Mouse (Mus musculus) lung, embryonic 14.5 days (tissue): ENCODE results near the gene Crct1. TPM values are rescaled to one million over a fixed set of nuclear protein-coding genes. Genes with fewer than 3 reads are reported as not detected.
A peak's percentile ranks its signal among the peaks of the same experiment; 100 is the strongest.

Source experiments
- ATAC-seq: fragments of 200-750 bp; cut with Nextera tagmentation; 2 replicates; pipeline ENCODE4 v1.8.0; 2017; ENCODE audit warnings: mild to moderate bottlenecking, moderate TSS enrichment, moderate library complexity; ENCODE audit not compliant: insufficient read depth
- DNase-seq: peaks from one replicate; pipeline ENCODE4 v3.0.0-alpha.2; 2015
- H3K27ac ChIP-seq: fragments of 300-500 bp; sonication (generic); 2 replicates; pipeline ENCODE4 v1.5.1; 2014; ENCODE audit warnings: low read depth, mild to moderate bottlenecking, moderate library complexity
- H3K27me3 ChIP-seq: fragments of 300-500 bp; sonication (generic); 2 replicates; pipeline ENCODE4 v1.6.1; 2014; ENCODE audit warnings: low read length, control low read depth; ENCODE audit not compliant: insufficient read depth
- H3K36me3 ChIP-seq: fragments of 300-500 bp; sonication (generic); 2 replicates; pipeline ENCODE4 v1.6.1; 2014; ENCODE audit warnings: control low read depth; ENCODE audit not compliant: insufficient read depth
- H3K4me1 ChIP-seq: fragments of 300-500 bp; sonication (generic); 2 replicates; pipeline ENCODE4 v1.6.1; 2014; ENCODE audit warnings: antibody characterized with exemption, control low read depth; ENCODE audit not compliant: insufficient read depth
- H3K4me2 ChIP-seq: fragments of 300-500 bp; sonication (generic); 2 replicates; pipeline ENCODE4 v1.6.1; 2014; ENCODE audit warnings: mild to moderate bottlenecking
- H3K4me3 ChIP-seq: fragments of 300-500 bp; sonication (generic); 2 replicates; pipeline ENCODE4 v1.5.1; 2014; ENCODE audit warnings: low read depth, low read length
- H3K9ac ChIP-seq: fragments of 300-500 bp; sonication (generic); 2 replicates; pipeline ENCODE4 v1.6.1; 2014
- H3K9me3 ChIP-seq: fragments of 300-500 bp; sonication (generic); 2 replicates; pipeline ENCODE4 v1.6.1; 2016; ENCODE audit warnings: low read depth, low read length, control low read depth
- CTCF ChIP-seq: IDR thresholded peaks from 2 replicates; pipeline ENCODE4 v1.5.1; 2016; ENCODE audit warnings: antibody characterized with exemption, low read depth
- WGBS: fragments of 180-500 bp; shearing (Covaris S2); extraction: QIAGEN DNeasy Blood & Tissue Kit; methylation state at CpG from one replicate; pipeline ENCODE4 v1.1.7; 2014; 5-methylcytosine and 5-hydroxymethylcytosine counted together
- polyA plus RNA-seq: library from polyadenylated mRNA; unstranded; fragments of >200 nt; fragmentation: Nextera tagmentation; extraction: Ambion mirVana; gene quantifications from 2 replicates; pipeline ENCODE4 v1.2.1, GENCODE M21; 2014

The Crct1 gene
- polyA plus RNA-seq, 1 experiment from 2014 or later, result not detected

- Histone ChIP-seq H3K9ac (no peak within 1 kb of the TSS), H3K4me3 (no peak within 1 kb of the TSS), H3K4me1 (no peaks in the 10 kb centered on the region; the same call in 1 of the 2 replicates), H3K9me3 (no peaks in the 10 kb centered on the region), H3K4me2 (no peak within 1 kb of the TSS), H3K36me3 (no peaks in the 10 kb centered on the region), H3K27me3 (no peaks in the 10 kb centered on the region), H3K27ac (no peak within 1 kb of the TSS)
- ATAC-seq, result no peak
- WGBS, result 85% methylated on average over 2 of the region's 2 CpGs
- no peak for TF ChIP-seq CTCF
- no peak for DNase-seq
Observed at GRCm38 (mm10) chr3:93018960-93019359, 3.5 kb upstream of the Crct1 start, which contains the start of gene Lce1m. Gene Lce1m, minus strand, starts transcription at chr3:93019060.

DNA sequence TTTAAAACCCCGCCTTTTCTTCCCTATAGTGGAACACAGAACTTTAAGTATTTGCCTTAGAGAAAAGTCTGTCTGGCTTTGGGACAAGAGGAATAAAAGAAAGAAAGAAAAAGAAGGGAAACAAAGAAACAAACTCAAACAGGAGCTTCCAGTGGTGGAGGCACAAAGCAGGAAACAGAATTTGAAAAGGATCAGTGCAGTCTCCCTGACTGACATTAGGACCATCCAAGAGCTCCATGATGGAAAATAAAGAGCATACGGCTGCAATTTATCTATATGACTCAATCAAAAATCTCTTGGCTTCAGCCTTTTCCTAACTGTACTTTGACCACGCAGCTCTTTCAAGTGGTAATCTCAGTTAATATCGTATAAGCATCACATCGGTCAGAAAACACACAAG, 616 bp downstream of the Crct1 start:
- peak overlapping the region; percentile 53 for H3K9ac ChIP-seq
- H3K9me3 ChIP-seq, result no peaks in the 10 kb centered on the region
- H3K4me3 ChIP-seq, result peak overlapping the region; percentile 43
- no peak for ATAC-seq
- no peak for DNase-seq
- no peak overlapping the region for H3K27ac ChIP-seq
- no peak for TF ChIP-seq CTCF
- no peaks in the 10 kb centered on the region; the same call in 1 of the 2 replicates for H3K4me1 ChIP-seq
- WGBS, result 29% methylated on average over 5 of the region's 5 CpGs
- H3K36me3 ChIP-seq, result no peaks in the 10 kb centered on the region
- H3K4me2 ChIP-seq, result peak overlapping the region; percentile 75
- no peaks in the 10 kb centered on the region for H3K27me3 ChIP-seq

GRCm38 (mm10) chr3:93014378-93014801, 1.1 kb downstream of the Crct1 start:
- peak overlapping the region; percentile 25 for H3K27ac ChIP-seq
- peak; percentile 89 for ATAC-seq
- under 1% methylated on average over 24 of the region's 24 CpGs for WGBS

DNA sequence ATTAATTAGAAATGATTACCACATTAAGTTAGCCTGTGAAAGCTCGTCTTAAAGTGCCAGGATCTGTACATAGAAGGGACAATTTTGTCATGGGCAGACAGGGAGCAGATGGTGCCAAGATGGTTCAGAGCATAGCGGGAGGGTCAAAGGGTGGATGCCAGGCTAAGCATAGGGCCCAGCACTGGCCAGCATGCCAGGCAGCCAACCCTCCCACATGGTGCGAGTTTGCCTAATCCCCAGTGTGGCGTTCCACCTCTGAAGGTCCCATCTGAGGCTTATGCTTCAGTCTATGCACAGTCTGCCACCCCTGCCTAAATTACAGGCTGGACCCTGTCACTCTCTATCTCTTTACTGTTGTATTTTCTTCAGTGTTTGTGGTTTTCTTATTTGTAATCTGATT, 12.6 kb downstream of the Crct1 start:
- H3K36me3 ChIP-seq, result no peaks in the 10 kb centered on the region
- no peak for ATAC-seq
- no peaks in the 10 kb centered on the region for H3K4me1 ChIP-seq

More at GRCm38 (mm10) chr3:93014378-93014801, 1.1 kb downstream of the Crct1 start:
- Histone ChIP-seq H3K9ac (peak overlapping the region; percentile 53), H3K4me2 (peak overlapping the region; percentile 75), H3K36me3 (no peaks in the 10 kb centered on the region), H3K4me1 (no peaks in the 10 kb centered on the region; the same call in 1 of the 2 replicates), H3K27me3 (no peaks in the 10 kb centered on the region), H3K4me3 (peak overlapping the region; percentile 43), H3K9me3 (no peaks in the 10 kb centered on the region)
- TF ChIP-seq CTCF, result no peak
- DNase-seq, result peak; percentile 75

GRCm38 (mm10) chr3:93000621-93001020, 14.9 kb downstream of the Crct1 start:
- WGBS, result 57% methylated on average over 3 of the region's 3 CpGs
- no peak for TF ChIP-seq CTCF
- H3K27me3 ChIP-seq, result no peaks in the 10 kb centered on the region
- DNase-seq, result no peak
- H3K9me3 ChIP-seq, result no peaks in the 10 kb centered on the region
- no peaks in the 10 kb centered on the region for H3K36me3 ChIP-seq
- H3K9ac ChIP-seq, result no peak overlapping the region
- H3K4me1 ChIP-seq, result no peaks in the 10 kb centered on the region
- H3K4me3 ChIP-seq, result no peak overlapping the region
- ATAC-seq, result no peak
- H3K27ac ChIP-seq, result no peak overlapping the region
- no peak overlapping the region for H3K4me2 ChIP-seq

More for the DNA sequence above, 12.6 kb downstream of the Crct1 start:
- Histone ChIP-seq H3K9ac (no peak overlapping the region), H3K9me3 (no peaks in the 10 kb centered on the region), H3K4me3 (no peak overlapping the region), H3K4me2 (no peak overlapping the region), H3K27ac (no peak overlapping the region), H3K27me3 (no peaks in the 10 kb centered on the region)
- WGBS, result 72% methylated on average over 4 of the region's 4 CpGs
- no peak for TF ChIP-seq CTCF
- DNase-seq, result no peak

DNA sequence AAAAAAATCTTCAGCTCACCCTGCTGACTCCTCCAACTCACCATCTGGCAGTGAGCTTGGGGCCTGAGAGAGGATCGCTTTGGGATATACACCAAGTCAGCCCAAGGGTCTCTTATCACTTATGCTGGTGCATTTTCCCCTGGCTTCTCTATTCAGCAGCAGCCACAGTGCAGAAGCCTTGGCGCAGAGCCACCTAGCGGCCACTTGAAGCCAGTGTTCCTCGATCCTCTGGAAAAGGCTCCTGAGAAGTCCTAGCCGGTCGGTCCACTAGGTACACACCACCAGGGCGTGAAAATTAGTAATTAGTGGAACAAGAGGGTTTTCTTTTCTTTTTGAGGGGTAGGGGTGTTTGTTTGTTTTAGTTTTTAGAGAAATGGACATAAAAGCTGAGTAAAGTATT, 16.8 kb downstream of the Crct1 start:
- 3% methylated on average over 7 of the region's 7 CpGs for WGBS
- peak; percentile 92 for ATAC-seq

DNA sequence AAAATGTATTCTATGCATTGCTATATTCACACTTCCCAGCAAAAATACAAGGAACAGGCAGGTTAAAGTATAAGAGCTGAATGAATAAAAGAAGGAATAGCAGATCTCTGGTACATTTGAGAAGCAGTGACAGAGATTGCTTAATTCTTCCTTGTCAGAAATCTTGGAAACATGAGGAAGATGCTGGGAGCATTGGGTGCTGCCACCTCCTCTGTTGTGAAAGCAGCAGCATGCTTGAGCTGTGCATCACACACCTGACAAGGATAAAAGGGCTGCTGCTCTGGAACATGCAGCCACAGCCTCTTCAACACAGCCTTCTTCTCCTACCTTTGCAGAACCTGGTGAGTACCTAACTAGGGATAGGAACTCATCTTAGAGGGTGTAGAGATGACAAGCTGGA, 23.6 kb downstream of the Crct1 start, which contains the start of gene Lce3f:
Gene Lce3f (plus strand): TSS at position 301 of the 400 bp plus-strand sequence.
- Histone ChIP-seq H3K4me3 (no peak within 1 kb of the TSS), H3K36me3 (no peaks in the 10 kb centered on the region), H3K9me3 (no peaks in the 10 kb centered on the region), H3K4me2 (no peak within 1 kb of the TSS), H3K27me3 (no peaks in the 10 kb centered on the region), H3K27ac (no peak within 1 kb of the TSS), H3K9ac (no peak within 1 kb of the TSS), H3K4me1 (no peaks in the 10 kb centered on the region)
- no peak for TF ChIP-seq CTCF
- ATAC-seq, result no peak
- no peak for DNase-seq

More for the DNA sequence above, 16.8 kb downstream of the Crct1 start:
- Histone ChIP-seq H3K9ac (no peak overlapping the region), H3K4me2 (no peak overlapping the region), H3K4me1 (no peaks in the 10 kb centered on the region), H3K27me3 (no peaks in the 10 kb centered on the region), H3K4me3 (no peak overlapping the region), H3K9me3 (no peaks in the 10 kb centered on the region), H3K36me3 (no peaks in the 10 kb centered on the region), H3K27ac (no peak overlapping the region)
- peak; percentile 83 for TF ChIP-seq CTCF
- DNase-seq, result peak; percentile 90

GRCm38 (mm10) chr3:92978484-92978883, 37.0 kb downstream of the Crct1 start:
- Histone ChIP-seq H3K36me3 (no peaks in the 10 kb centered on the region), H3K27me3 (no peaks in the 10 kb centered on the region), H3K27ac (no peak overlapping the region), H3K4me3 (no peak overlapping the region), H3K9me3 (no peaks in the 10 kb centered on the region), H3K4me2 (no peak overlapping the region), H3K4me1 (no peaks in the 10 kb centered on the region), H3K9ac (no peak overlapping the region)
- TF ChIP-seq CTCF, result no peak
- WGBS, result 58% methylated on average over 2 of the region's 2 CpGs
- no peak for DNase-seq
- ATAC-seq, result no peak
